In the genomic region with DNA sequence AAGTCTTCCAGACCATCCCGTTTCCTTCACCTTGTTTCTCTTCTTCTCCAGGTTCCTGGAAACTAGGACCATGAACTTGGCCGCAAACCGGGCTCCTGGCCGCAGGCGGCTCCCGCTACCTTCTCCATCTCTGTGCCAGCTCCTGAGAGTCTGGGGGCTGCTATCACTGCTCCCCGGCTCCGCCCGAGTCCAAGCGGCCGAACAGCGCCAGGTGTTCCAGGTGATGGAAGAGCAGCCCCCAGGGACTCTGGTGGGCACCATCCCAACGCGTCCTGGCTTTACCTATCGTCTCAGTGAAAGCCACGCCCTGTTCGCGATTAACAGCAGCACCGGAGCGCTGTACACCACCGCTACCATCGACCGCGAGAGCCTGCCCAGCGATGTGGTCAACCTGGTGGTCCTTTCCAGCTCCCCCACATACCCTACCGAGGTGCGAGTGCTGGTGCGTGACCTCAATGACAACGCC, we compare ENCODE assay signal across 9 mouse cellular contexts. TPM values are rescaled to one million over a fixed set of nuclear protein-coding genes. Genes with fewer than 3 reads are reported as not detected.
DNase-seq lines count a peak whose midpoint lies in the region; ATAC-seq and TF ChIP-seq lines count a peak whose summit lies in the region.
"Had no signal": no experiment of that assay in that cellular context is flagged by ENCODE, and none has a peak within 500 bp of the region (broad histone marks: within the 10 kb centered on the region; RNA-seq: fewer than 3 reads in every experiment).

Gene Fat4 (plus strand): TSS at position 51 of the 466 bp plus-strand sequence.

- peak within 1 kb of the TSS; percentile 92 for H3K4me2 ChIP-seq in intestine, embryonic 15.5 days (replicated peaks)
- peak within 1 kb of the TSS; percentile 69 for H3K4me2 ChIP-seq in midbrain, embryonic 11.5 days

- H3K4me3 ChIP-seq in layer of hippocampus, adult 2 months: peak within 1 kb of the TSS; percentile 87
- peak within 1 kb of the TSS; percentile 75 for H3K4me3 ChIP-seq in embryonic fibroblast, embryonic 13.5 days (ENCODE audit: insufficient read depth, low read length)
- peak within 1 kb of the TSS; percentile 76 for H3K4me3 ChIP-seq in intestine, embryonic 15.5 days (replicated peaks)
- H3K4me3 ChIP-seq in midbrain, embryonic 11.5 days (ENCODE audit: low read depth, low read length): peak within 1 kb of the TSS; percentile 82

- no peaks in the 10 kb centered on the region for H3K9me3 ChIP-seq in intestine, embryonic 15.5 days
- no peaks in the 10 kb centered on the region; the same call in 1 of the 2 replicates for H3K9me3 ChIP-seq in midbrain, embryonic 11.5 days (ENCODE audit: control insufficient read depth, low read length)

- TF ChIP-seq CTCF in layer of hippocampus, adult 2 months (conservative IDR thresholded peaks at IDR 0.05): no peak
- no peak for TF ChIP-seq CTCF in embryonic fibroblast, embryonic 13.5 days (IDR thresholded peaks at IDR 0.05; ENCODE audit: borderline replicate concordance, insufficient read depth, low read length)

- H3K4me1 ChIP-seq in embryonic fibroblast, embryonic 13.5 days (ENCODE audit: control insufficient read depth, insufficient read depth, low read length): no peaks in the 10 kb centered on the region
- H3K4me1 ChIP-seq in intestine, embryonic 15.5 days (replicated peaks): peaks cover 13% of the 10 kb centered on the region; the same call in 1 of the 2 replicates
- peaks cover 27% of the 10 kb centered on the region for H3K4me1 ChIP-seq in midbrain, embryonic 11.5 days (ENCODE audit: control insufficient read depth, insufficient read depth, low read length)

- H3K27ac ChIP-seq in layer of hippocampus, adult 2 months: peak within 1 kb of the TSS; percentile 81
- H3K27ac ChIP-seq in embryonic fibroblast, embryonic 13.5 days (ENCODE audit: insufficient read depth, low read length): peak within 1 kb of the TSS; percentile 66
- peak within 1 kb of the TSS; percentile 89 for H3K27ac ChIP-seq in intestine, embryonic 15.5 days
- H3K27ac ChIP-seq in midbrain, embryonic 11.5 days (ENCODE audit: low read depth, low read length): peak within 1 kb of the TSS; percentile 73

- H3K9ac ChIP-seq in intestine, embryonic 15.5 days: peak within 1 kb of the TSS; percentile 78
- H3K9ac ChIP-seq in midbrain, embryonic 11.5 days (ENCODE audit: low read length): peak within 1 kb of the TSS; percentile 88

- peaks cover 15% of the 10 kb centered on the region for H3K27me3 ChIP-seq in intestine, embryonic 15.5 days (replicated peaks)
- H3K27me3 ChIP-seq in midbrain, embryonic 11.5 days (ENCODE audit: control insufficient read depth, insufficient read depth, low read length): no peaks in the 10 kb centered on the region; the same call in 1 of the 2 replicates

- TF ChIP-seq POLR2A in embryonic fibroblast, embryonic 13.5 days (IDR thresholded peaks at IDR 0.05; ENCODE audit: low read depth, low read length): no peak; the same call in 1 of the 2 replicates

- peaks cover 4% of the 10 kb centered on the region; the same call in 1 of the 2 replicates for H3K36me3 ChIP-seq in intestine, embryonic 15.5 days
- peaks cover 14% of the 10 kb centered on the region for H3K36me3 ChIP-seq in midbrain, embryonic 11.5 days (ENCODE audit: control insufficient read depth, insufficient read depth, low read length)

- 0 out of 2 replicates have a peak, but pooled peaks have one; percentile 1 for ATAC-seq in intestine, embryonic 15.5 days
- no peak for ATAC-seq in midbrain, embryonic 11.5 days (ENCODE audit: low FRiP score)

- no peak for DNase-seq in layer of hippocampus, adult 2 months (ENCODE audit: low spot score in 2 of 2)
- DNase-seq in layer of hippocampus, adult 9-10 months (ENCODE audit: low spot score): no peak
- DNase-seq in adrenal gland, adult 2 months: peak; percentile 46
- no peak for DNase-seq in midbrain, embryonic 11.5 days (ENCODE audit: low spot score, missing footprints)
- no peak for DNase-seq in adipocyte (ENCODE audit: low spot score)
- no peak for DNase-seq in thymus, adult 18-20 months

- whole genome bisulfite sequencing in intestine, embryonic 15.5 days: under 1% methylated on average over 29 of the region's 29 CpGs
- WGBS in midbrain, embryonic 11.5 days: under 1% methylated on average over 29 of the region's 29 CpGs

RNA-seq across cellular contexts. Expression of gene Fat4, which starts in this region (rescaled TPM):
- 10 to 100 TPM; 29.4 to 34.5 TPM for total RNA-seq in layer of hippocampus, adult 2 months (2021)
- total RNA-seq in adrenal gland, adult 2 months (2021): 10 to 100 TPM; 12.1 to 16.8 TPM
- 2.6 and 4.5 TPM in 2 replicates for polyA plus RNA-seq in adrenal gland, adult 2 months (2012; rRNA removed)
- 35.1 and 67.9 TPM in 2 replicates for polyA plus RNA-seq in embryonic fibroblast, embryonic 13.5 days (2011; ENCODE audit: insufficient read length, low read depth, missing spikeins)
- polyA plus RNA-seq in intestine, embryonic 15.5 days (2015; fragmentation: Nextera tagmentation; extraction: Ambion mirVana): 5.1 and 5.3 TPM in 2 replicates
- 9.3 and 10.3 TPM in 2 replicates for polyA plus RNA-seq in midbrain, embryonic 11.5 days (2014; fragmentation: Nextera tagmentation; extraction: Ambion mirVana)
- total RNA-seq: neutrophil, adult 5-6 weeks had no signal
